Mouse (Mus musculus) cortical plate, adult 2 months (tissue): ENCODE data around the gene H2-M10.4.

ENCODE experiments used
- CTCF ChIP-seq: fragments of 200-500 bp; IDR thresholded peaks from 2 replicates; pipeline ENCODE4 v1.5.1; 2011; ENCODE audit warnings: mild to moderate bottlenecking, control low read depth, low read length; ENCODE audit not compliant: insufficient read depth; ENCODE audit errors: extremely low read depth
- POLR2A ChIP-seq: fragments of 200-500 bp; IDR thresholded peaks from 2 replicates; pipeline ENCODE4 v1.6.1; 2011; ENCODE audit warnings: mild to moderate bottlenecking, low read length, control low read depth; ENCODE audit not compliant: insufficient read depth; ENCODE audit errors: extremely low read depth

DNA sequence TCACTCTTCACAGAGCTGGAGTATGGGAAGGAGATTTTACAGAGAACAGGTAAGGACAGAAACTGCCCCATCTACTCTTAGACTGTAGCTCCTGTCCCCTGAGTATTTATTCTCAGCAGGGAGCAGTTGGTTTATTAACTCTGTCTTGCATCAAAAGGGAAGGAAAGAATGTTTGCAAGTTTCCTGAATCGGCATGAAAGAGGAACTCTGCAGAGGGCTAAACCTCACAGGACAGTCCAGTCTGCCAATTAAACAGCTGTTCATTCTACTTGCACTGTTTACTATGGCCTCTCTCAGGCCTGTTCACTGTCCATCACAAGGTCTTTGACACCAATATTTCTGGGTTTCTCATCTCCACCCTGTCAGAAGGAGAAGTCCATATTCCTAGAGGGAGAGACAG is 38.3 kb upstream of the H2-M10.4 start:
- no peak for TF ChIP-seq CTCF
- no peak for TF ChIP-seq POLR2A
